Mouse (Mus musculus) C2C12 (cell line): ENCODE measurements around the gene Bank1. TPM values are rescaled to one million over a fixed set of nuclear protein-coding genes. Genes with fewer than 3 reads are reported as not detected.

Source experiments
- H3K27me3 ChIP-seq: one replicate; pipeline ENCODE4 v1.6.1; 2011; ENCODE audit not compliant: control insufficient read depth, insufficient read depth, insufficient read length
- H3K36me3 ChIP-seq: one replicate; pipeline ENCODE4 v1.6.1; 2011; ENCODE audit not compliant: control insufficient read depth, insufficient read depth
- H3K4me3 ChIP-seq: one replicate; pipeline ENCODE4 v1.5.1; 2011; ENCODE audit warnings: mild to moderate bottlenecking, control low read depth; ENCODE audit not compliant: poor library complexity, insufficient read depth, severe bottlenecking
- H3K79me2 ChIP-seq: one replicate; pipeline ENCODE4 v1.6.1; 2011; ENCODE audit not compliant: control insufficient read depth, insufficient read depth
- H3K79me3 ChIP-seq: one replicate; pipeline ENCODE4 v1.6.1; 2011; ENCODE audit warnings: low read depth, control low read depth
- H3ac ChIP-seq: one replicate; pipeline ENCODE3; 2011; ENCODE audit warnings: low read depth; ENCODE audit not compliant: control insufficient read depth, insufficient read length
- CEBPB ChIP-seq: IDR thresholded peaks from one replicate; pipeline ENCODE4 v1.6.1; 2011; ENCODE audit warnings: low read depth, mild to moderate bottlenecking, control low read depth, moderate library complexity
- CTCF ChIP-seq: IDR thresholded peaks from one replicate; pipeline ENCODE4 v1.5.1; 2011; ENCODE audit not compliant: control insufficient read depth, insufficient read depth, insufficient read length
- FOSL1 ChIP-seq: IDR thresholded peaks from one replicate; pipeline ENCODE4 v1.8.0; 2011; ENCODE audit warnings: mild to moderate bottlenecking, low read length; ENCODE audit not compliant: poor library complexity, insufficient read depth, severe bottlenecking
- MAX ChIP-seq: IDR thresholded peaks from one replicate; pipeline ENCODE4 v1.6.1; 2011; ENCODE audit warnings: mild to moderate bottlenecking, control low read depth
- MYOD1 ChIP-seq: IDR thresholded peaks from one replicate; pipeline ENCODE4 v1.6.1; 2011; ENCODE audit warnings: low read depth; ENCODE audit not compliant: control insufficient read depth, insufficient read length
- MYOG ChIP-seq: IDR thresholded peaks from one replicate; pipeline ENCODE4 v1.6.1; 2011; ENCODE audit not compliant: control insufficient read depth, insufficient read length; ENCODE audit errors: extremely low read depth
- USF1 ChIP-seq: IDR thresholded peaks from one replicate; pipeline ENCODE4 v1.6.1; 2011; ENCODE audit warnings: low read depth, mild to moderate bottlenecking, control low read depth, moderate library complexity
- polyA plus RNA-seq: library from polyadenylated mRNA; unstranded; fragments of >200 nt; fragmentation: generic; extraction: Trizol; gene quantifications from one replicate; pipeline ENCODE4 v1.2.1, GENCODE M21; 2012; ENCODE audit warnings: missing spikeins

Gene Bank1
- polyA plus RNA-seq, 1 experiment = not detected

- H3ac ChIP-seq = no peak overlapping the region
- no peaks in the 10 kb centered on the region for H3K79me2 ChIP-seq
- H3K27me3 ChIP-seq = no peaks in the 10 kb centered on the region
- TF ChIP-seq FOSL1 (no peak), MYOG (no peak), CTCF (no peak), CEBPB (no peak), MAX (no peak), USF1 (no peak), MYOD1 (no peak)
- H3K36me3 ChIP-seq = no peaks in the 10 kb centered on the region
- H3K79me3 ChIP-seq = no peaks in the 10 kb centered on the region
- no peak overlapping the region for H3K4me3 ChIP-seq
These were observed 139.2 kb downstream of the Bank1 start for GRCm38 (mm10) chr3:136186548-136187113.

- TF ChIP-seq CTCF (no peak), MAX (no peak), USF1 (no peak)
- Histone ChIP-seq H3K79me3 (no peaks in the 10 kb centered on the region), H3K4me3 (no peak overlapping the region), H3K79me2 (no peaks in the 10 kb centered on the region), H3K27me3 (no peaks in the 10 kb centered on the region), H3ac (no peak overlapping the region), H3K36me3 (no peaks in the 10 kb centered on the region)
These were observed 154.2 kb downstream of the Bank1 start for GRCm38 (mm10) chr3:136171631-136172030.

- Histone ChIP-seq H3K4me3 (no peak overlapping the region), H3K79me2 (no peaks in the 10 kb centered on the region), H3ac (no peak overlapping the region), H3K27me3 (no peaks in the 10 kb centered on the region), H3K79me3 (no peaks in the 10 kb centered on the region), H3K36me3 (no peaks in the 10 kb centered on the region)
- TF ChIP-seq MYOG = no peak
- TF ChIP-seq FOSL1 = no peak
- no peak for TF ChIP-seq CEBPB
- no peak for TF ChIP-seq CTCF
- no peak for TF ChIP-seq MAX
- no peak for TF ChIP-seq MYOD1
- TF ChIP-seq USF1 = no peak
These were observed 157.8 kb downstream of the Bank1 start for GRCm38 (mm10) chr3:136168071-136168470.

GRCm38 (mm10) chr3:136166671-136167070 is 159.2 kb downstream of the Bank1 start:
- Histone ChIP-seq H3K36me3 (no peaks in the 10 kb centered on the region), H3ac (no peak overlapping the region), H3K4me3 (no peak overlapping the region), H3K27me3 (no peaks in the 10 kb centered on the region), H3K79me3 (no peaks in the 10 kb centered on the region), H3K79me2 (no peaks in the 10 kb centered on the region)
- no peak for TF ChIP-seq MYOD1
- TF ChIP-seq USF1 = no peak
- TF ChIP-seq CTCF = no peak
- no peak for TF ChIP-seq MYOG
- no peak for TF ChIP-seq CEBPB
- TF ChIP-seq MAX = no peak
- TF ChIP-seq FOSL1 = no peak

- Histone ChIP-seq H3ac (no peak overlapping the region), H3K4me3 (no peak overlapping the region), H3K36me3 (no peaks in the 10 kb centered on the region), H3K79me2 (no peaks in the 10 kb centered on the region), H3K27me3 (no peaks in the 10 kb centered on the region), H3K79me3 (no peaks in the 10 kb centered on the region)
- no peak for TF ChIP-seq MAX
- TF ChIP-seq CEBPB = no peak
- TF ChIP-seq FOSL1 = no peak
- TF ChIP-seq USF1 = no peak
- TF ChIP-seq MYOG = no peak
- TF ChIP-seq CTCF = no peak
- no peak for TF ChIP-seq MYOD1
These were observed 159.9 kb downstream of the Bank1 start for GRCm38 (mm10) chr3:136166033-136166361.

- TF ChIP-seq USF1 = no peak
- no peak for TF ChIP-seq CEBPB
- no peak for TF ChIP-seq MAX
- no peak for TF ChIP-seq MYOD1
- no peak for TF ChIP-seq FOSL1
- TF ChIP-seq MYOG = no peak
- no peak for TF ChIP-seq CTCF
- no peak overlapping the region for H3K4me3 ChIP-seq
- H3K27me3 ChIP-seq = no peaks in the 10 kb centered on the region
- no peaks in the 10 kb centered on the region for H3K79me3 ChIP-seq
- H3ac ChIP-seq = no peak overlapping the region
- H3K36me3 ChIP-seq = no peaks in the 10 kb centered on the region
- no peaks in the 10 kb centered on the region for H3K79me2 ChIP-seq
These were observed 160.5 kb downstream of the Bank1 start for GRCm38 (mm10) chr3:136165167-136166032.
